Mouse (Mus musculus) embryo, embryonic 10 days (tissue): ENCODE data around the gene Kdm4b.
A peak's percentile ranks its signal among the peaks of the same experiment; 100 is the strongest.

Source experiments
- DNase-seq: peaks from one replicate; pipeline ENCODE4 v3.0.0-alpha.2; 2015; ENCODE audit warnings: low spot score

The Kdm4b gene

GRCm38 (mm10) chr17:56300186-56300585, 25.7 kb upstream of the Kdm4b start, which contains the start of gene Arrdc5:
TSS of gene Arrdc5 (minus strand) at chr17:56300286.
- DNase-seq = no peak

- peak; percentile 76 for DNase-seq
Observed at GRCm38 (mm10) chr17:56302363-56302996, 23.4 kb upstream of the Kdm4b start.

GRCm38 (mm10) chr17:56303160-56303846, 22.6 kb upstream of the Kdm4b start, which contains the start of gene Uhrf1:
TSS of gene Uhrf1 (plus strand) at chr17:56303321.
- peak; percentile 94 for DNase-seq

GRCm38 (mm10) chr17:56303847-56304586, 21.8 kb upstream of the Kdm4b start:
- peak; percentile 98 for DNase-seq

GRCm38 (mm10) chr17:56304718-56305117, 21.1 kb upstream of the Kdm4b start:
- DNase-seq = no peak

GRCm38 (mm10) chr17:56305156-56305555, 20.7 kb upstream of the Kdm4b start:
- no peak for DNase-seq

GRCm38 (mm10) chr17:56305826-56306225, 20.0 kb upstream of the Kdm4b start:
- DNase-seq = no peak

- DNase-seq = no peak
Observed at GRCm38 (mm10) chr17:56308088-56308487, 17.8 kb upstream of the Kdm4b start.

GRCm38 (mm10) chr17:56309191-56309945, 16.5 kb upstream of the Kdm4b start:
- DNase-seq = no peak

- DNase-seq = no peak
Observed at GRCm38 (mm10) chr17:56324419-56324818, 1.4 kb upstream of the Kdm4b start.

- peak; percentile 37 for DNase-seq
Observed at GRCm38 (mm10) chr17:56326153-56327147, 588 bp downstream of the Kdm4b start.

- DNase-seq = no peak
Observed at GRCm38 (mm10) chr17:56329267-56329666, 3.4 kb downstream of the Kdm4b start.

- DNase-seq = no peak
Observed at GRCm38 (mm10) chr17:56330345-56330744, 4.5 kb downstream of the Kdm4b start.

- DNase-seq = no peak
Observed at GRCm38 (mm10) chr17:56331256-56331655, 5.4 kb downstream of the Kdm4b start.

GRCm38 (mm10) chr17:56332987-56333386, 7.1 kb downstream of the Kdm4b start:
- DNase-seq = peak; percentile 42

GRCm38 (mm10) chr17:56337190-56337589, 11.3 kb downstream of the Kdm4b start:
- DNase-seq = peak; percentile 23

- DNase-seq = no peak
Observed at GRCm38 (mm10) chr17:56337791-56338190, 11.9 kb downstream of the Kdm4b start.

- peak; percentile 63 for DNase-seq
Observed at GRCm38 (mm10) chr17:56338909-56339308, 13.0 kb downstream of the Kdm4b start.

GRCm38 (mm10) chr17:56340717-56341116, 14.9 kb downstream of the Kdm4b start:
- no peak for DNase-seq

- DNase-seq = no peak
Observed at GRCm38 (mm10) chr17:56343466-56343865, 17.6 kb downstream of the Kdm4b start.

- no peak for DNase-seq
Observed at GRCm38 (mm10) chr17:56345364-56345763, 19.5 kb downstream of the Kdm4b start.
